Mouse (Mus musculus): ENCODE results near the gene Dync1i1.

DNA sequence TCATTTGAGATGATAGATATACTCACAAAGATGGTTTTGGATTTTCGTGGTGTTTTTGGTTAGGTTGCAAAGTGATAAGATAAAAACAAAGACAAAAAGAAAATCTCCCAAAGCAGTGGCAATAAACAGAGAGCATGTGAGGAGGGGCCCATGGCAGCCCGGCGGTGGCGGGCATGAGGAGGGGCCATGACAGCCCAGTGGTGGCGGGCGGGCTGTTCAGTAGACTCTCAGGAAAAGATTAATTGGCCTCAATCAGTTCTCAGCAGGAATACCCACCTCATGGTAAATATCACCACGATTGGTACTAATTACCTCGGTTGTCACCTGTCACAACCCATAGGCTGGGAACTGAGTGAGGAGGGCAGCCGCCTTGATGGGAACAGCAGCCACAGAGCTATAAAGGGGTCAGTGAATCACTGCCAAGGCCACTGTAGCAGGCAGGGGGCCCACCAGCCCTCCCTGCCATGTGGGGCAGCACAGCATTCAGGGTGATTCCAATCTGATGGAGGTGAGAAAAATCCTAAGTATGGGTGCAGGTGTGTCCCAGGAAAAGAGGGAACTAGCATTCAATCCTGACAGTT, 224.5 kb downstream of the Dync1i1 start:
- TF ChIP-seq EP300 (IDR thresholded peaks at IDR 0.05; ENCODE audit: low read depth) (no peak), CTCF (IDR thresholded peaks at IDR 0.05; ENCODE audit: low read depth) (no peak)
